Mouse (Mus musculus): ENCODE data around the gene Gm26558.

Gm26558 gene

DNA sequence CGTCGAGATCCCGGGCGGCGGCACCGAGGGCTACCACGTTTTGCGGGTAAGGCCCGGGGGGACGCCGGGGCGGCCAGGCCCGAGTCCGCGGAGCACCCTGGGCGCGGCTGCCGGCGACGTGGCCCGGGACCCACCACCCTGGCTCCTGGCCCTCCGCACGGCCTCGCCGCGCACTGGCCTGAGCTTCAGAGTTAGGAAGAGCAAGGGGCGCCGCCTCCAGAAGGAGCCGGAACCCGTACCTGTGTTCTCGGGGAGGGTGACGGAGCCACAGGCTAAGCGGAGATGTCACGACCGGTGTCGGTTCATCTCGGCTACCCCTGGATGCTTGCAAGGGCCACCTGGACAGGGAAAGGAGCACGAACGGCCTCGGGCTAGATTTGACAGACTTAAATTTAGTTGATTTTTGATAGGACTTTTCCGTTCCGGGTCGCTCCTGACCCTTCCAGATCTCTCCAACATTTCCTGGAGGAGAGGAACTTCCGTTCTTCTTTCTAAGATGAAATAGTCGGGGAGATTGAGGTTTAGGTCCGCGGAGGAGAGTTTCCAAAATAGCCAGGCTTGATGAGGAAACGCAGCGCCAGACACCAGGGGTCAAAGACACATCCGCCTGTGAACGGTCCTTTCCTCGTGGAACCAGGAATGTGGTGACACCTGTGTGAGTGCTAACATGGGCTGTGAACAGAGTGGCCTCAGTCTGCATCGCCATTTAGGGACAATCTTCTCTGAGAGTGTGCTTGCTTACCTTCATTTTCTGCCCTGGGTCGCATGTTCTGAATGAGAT lies at the start of gene Gm26558:
TSS of gene Gm26558 (minus strand) at position 394 of the 781 bp plus-strand sequence.
- DNase-seq (ENCODE audit: low read depth, low spot score) = peak; percentile 35

DNA sequence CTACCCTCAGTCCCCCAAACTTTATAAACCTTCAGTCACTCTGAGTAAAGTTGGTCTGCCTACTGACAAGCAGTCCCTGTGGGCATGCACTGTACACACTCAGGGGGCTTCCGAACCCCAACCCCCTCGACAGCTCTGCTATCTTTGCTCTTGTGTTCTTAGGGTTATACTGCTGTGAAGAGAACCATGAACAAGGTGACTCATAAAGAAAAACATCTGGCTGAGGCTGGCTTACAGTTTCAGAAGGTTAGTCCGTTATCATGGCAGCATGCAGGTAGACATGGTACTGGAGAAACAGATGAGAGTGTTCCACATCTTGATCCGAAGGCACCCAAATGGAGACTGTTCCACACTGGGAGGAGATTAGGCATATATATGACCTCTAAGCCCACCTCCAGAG lies 49.0 kb upstream of the Gm26558 start:
- DNase-seq (ENCODE audit: low read depth, low spot score) = no peak

- no peak for DNase-seq (ENCODE audit: low read depth, low spot score)
These were observed 48.3 kb upstream of the Gm26558 start for GRCm38 (mm10) chr2:70710236-70710635.

GRCm38 (mm10) chr2:70708986-70709730 lies 47.2 kb upstream of the Gm26558 start:
- DNase-seq (ENCODE audit: low read depth, low spot score) = peak; percentile 57

DNA sequence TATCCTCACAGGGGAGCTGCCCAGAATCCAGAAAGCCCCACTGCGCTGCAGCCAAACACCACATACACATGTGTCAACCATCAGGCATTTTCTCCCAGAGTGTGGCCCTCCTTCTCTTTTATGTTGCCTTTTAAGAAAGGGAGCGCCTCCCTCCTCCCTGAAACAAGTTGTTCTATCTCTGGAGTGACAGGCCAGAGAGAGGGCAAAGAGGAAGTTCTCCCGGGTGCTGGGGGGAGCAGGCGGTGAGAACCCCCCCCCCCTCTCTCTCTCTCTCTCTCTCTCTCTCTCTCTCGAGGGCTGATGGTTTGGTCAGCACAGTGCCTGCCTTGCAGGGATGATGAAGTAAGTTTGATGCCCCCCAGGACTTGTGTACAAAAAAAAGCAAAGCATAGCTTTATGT lies 40.5 kb upstream of the Gm26558 start:
- DNase-seq (ENCODE audit: low read depth, low spot score) = no peak

DNA sequence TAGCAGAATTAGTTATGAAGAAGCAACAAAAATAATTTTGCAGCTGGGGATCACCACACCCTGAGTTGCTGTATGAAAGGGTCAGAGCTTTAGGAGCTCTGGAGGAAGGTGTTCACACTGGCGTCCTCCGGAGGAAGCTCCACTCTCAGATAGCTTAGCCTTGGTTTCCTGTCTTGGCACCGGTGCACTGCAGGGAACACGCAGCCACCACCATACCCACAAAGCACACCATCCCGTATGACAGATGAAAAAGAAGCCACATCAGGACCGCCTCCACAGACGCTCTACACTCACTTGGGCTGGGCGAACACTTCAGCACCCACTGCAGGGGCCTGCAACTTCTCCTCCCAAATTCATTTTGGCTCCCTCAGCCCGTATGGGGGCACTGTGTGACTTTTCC lies 39.7 kb upstream of the Gm26558 start:
- DNase-seq (ENCODE audit: low read depth, low spot score) = no peak

GRCm38 (mm10) chr2:70700851-70701250 lies 38.9 kb upstream of the Gm26558 start:
- no peak for DNase-seq (ENCODE audit: low read depth, low spot score)

DNA sequence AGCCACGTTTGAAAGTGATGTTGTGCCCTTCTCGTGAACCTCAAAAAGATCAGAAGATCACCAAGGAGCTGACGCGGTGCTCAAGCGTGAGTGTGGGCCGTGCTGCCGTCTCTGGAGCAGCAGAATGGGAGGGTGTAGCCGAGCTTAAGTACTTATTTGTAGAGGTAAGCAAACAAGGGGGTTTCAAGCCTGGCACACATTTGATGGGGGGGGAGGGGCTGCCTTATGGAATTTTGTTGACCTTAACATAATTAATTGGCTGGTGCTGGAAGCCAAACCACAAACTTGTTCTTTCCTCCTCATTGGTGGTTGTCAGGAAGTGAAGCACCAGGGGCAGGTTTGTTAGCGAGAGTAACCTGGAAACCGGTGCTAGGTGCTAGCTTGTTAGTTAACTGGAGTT lies 33.8 kb upstream of the Gm26558 start:
- DNase-seq (ENCODE audit: low read depth, low spot score) = no peak

DNA sequence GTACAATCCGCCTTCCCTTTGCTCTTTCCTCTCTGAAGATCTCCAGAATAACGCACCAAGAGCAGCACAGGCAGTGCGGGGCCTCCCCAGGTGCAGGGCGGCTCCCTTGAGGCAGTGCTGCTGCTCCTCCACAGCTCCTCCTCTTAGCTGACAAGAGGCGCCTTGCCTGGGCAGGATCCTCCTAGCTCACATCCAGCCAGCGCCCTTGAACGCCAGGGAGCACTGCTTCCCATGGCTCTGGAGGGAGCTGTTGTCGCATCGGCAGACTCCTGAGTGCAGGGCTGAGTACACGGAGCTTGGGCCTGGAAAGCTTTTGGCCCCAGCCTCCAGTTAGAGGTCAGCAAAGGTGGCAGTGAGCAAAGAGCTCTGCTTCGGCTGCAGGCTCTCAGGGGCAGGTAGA lies 28.3 kb upstream of the Gm26558 start:
- DNase-seq (ENCODE audit: low read depth, low spot score) = peak; percentile 90

DNA sequence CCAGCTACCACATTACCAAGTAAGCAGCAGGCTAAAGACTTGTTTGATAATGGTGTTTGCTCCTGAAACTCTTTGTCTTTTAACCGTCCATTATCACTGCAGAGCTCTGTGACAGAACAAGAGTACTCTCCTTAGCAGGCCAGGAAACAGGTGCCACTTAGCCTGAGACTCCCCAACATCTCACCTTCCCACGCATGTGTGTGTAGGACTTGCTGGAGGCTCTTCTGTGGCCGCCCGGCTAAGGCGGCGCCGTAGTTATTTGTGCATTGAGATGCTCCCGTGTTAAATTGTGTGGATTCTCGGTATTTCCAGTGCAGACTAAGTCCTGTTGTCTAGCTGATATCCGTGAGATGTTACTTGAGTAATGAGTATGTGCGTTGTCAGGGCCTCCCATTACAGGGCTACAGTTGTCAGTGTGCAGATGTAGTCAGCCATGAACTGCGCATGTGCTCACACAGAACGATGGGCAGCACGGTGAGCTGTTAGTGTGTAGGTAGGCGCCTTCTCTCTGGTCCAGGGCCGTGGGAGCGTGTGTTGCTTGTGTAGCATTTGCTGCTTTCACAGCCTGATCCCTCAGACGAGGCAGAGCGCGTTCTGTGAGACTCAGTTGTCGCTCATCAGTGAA lies 26.7 kb upstream of the Gm26558 start:
- no peak for DNase-seq (ENCODE audit: low read depth, low spot score)

- DNase-seq (ENCODE audit: low read depth, low spot score) = no peak
These were observed 20.4 kb upstream of the Gm26558 start for GRCm38 (mm10) chr2:70682324-70682723.

DNA sequence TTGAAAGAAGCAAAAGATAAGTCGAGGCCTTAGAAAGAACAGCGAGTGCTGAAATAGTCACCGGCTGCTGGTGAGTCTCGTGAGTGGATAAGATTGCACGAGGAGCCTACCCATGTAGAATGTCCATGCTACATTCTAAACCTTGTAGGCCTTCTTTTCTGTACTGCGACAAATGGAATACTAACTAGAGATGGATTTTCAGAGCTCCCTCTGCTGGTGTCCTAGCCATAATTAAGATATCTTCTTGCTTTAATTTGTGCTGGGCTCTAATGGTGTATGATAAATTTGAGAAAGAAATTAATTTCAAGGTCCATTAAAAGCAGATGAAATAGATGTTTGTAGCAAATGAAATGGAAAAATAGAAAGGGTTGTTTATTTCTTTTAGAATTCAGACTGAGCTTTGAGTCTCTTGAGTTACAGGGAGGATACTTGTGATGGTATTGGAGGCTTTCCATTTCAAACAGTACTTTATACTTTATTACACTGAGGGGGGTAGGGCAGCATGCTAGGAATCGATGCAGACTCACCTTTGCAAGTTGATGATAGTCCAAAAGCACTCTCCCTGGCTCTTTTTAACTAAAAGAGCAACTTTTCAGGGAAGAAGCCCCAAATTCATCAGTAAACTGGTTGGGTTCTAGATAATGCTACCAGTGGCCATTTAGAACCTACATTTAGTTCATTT lies 11.7 kb upstream of the Gm26558 start:
- no peak for DNase-seq (ENCODE audit: low read depth, low spot score)

DNA sequence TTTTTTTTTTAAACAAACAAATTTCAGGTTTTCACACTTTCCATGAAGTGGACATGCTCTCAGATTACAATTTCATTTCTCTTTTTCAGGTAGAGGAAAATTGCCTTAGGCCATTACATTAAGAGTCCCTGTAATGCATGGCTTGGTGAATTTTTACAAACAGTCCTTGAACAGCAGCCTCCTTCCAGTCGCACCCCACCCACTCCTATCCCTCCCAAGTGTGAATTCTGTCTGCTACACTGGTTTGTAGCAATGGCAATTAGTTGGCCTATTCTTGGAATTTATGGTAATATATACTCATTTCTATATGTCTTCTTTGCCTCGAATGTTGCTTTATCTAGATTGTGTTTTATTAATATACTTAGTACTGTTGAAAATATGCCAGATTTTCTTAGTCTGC lies 10.6 kb upstream of the Gm26558 start:
- no peak for DNase-seq (ENCODE audit: low read depth, low spot score)

- no peak for DNase-seq (ENCODE audit: low read depth, low spot score)
These were observed 8.0 kb upstream of the Gm26558 start for GRCm38 (mm10) chr2:70669896-70670295.

DNA sequence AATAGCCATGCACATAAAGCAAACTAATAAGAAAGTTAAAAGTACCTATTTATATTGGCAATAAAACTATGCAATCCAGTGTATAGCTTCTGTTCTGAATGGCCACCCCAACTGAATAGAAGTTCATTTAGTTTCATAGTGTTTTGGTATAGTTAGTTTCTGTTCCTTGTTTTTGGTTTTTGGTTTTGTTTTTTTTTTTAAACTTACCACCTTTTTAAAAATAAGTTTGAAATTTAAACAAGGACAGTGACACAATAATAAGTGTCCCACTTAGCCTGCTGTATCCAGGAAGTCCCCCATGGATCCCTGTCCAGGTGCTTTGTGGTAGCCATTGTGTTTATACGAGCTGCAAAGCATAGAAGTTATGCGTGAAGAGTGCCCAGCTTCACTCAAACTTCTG lies 7.3 kb upstream of the Gm26558 start:
- DNase-seq (ENCODE audit: low read depth, low spot score) = no peak

GRCm38 (mm10) chr2:70667016-70667415 lies 5.1 kb upstream of the Gm26558 start:
- no peak for DNase-seq (ENCODE audit: low read depth, low spot score)

- DNase-seq (ENCODE audit: low read depth, low spot score) = peak; percentile 39
These were observed 1.9 kb upstream of the Gm26558 start for GRCm38 (mm10) chr2:70663764-70664163.

GRCm38 (mm10) chr2:70660887-70661714 lies 807 bp downstream of the Gm26558 start, which contains the start of gene Gorasp2:
Gorasp2 (plus strand) TSS chr2:70661576.
- DNase-seq (ENCODE audit: low read depth, low spot score) = peak; percentile 98

DNA sequence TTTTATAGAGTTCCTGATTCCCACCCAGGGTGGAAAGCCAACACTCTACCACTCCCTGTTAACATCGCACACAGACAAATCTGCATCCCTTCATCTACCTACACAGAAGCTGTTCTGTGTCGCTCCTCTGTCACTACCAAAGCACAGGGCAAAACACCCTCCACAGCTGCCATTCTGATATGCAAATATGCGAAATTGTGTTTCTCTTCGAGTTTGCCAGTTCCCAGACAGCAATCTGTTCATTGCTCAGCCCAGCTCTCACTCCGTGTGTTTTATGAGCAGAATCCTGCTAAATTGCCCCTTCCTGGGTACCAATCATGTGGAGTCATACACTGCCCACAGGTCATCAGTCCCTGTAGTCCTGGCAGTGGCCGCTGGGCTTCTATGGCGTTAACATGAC lies 4.8 kb downstream of the Gm26558 start:
- DNase-seq (ENCODE audit: low read depth, low spot score) = no peak

- no peak for DNase-seq (ENCODE audit: low read depth, low spot score)
These were observed 10.1 kb downstream of the Gm26558 start for GRCm38 (mm10) chr2:70651820-70652219.

DNA sequence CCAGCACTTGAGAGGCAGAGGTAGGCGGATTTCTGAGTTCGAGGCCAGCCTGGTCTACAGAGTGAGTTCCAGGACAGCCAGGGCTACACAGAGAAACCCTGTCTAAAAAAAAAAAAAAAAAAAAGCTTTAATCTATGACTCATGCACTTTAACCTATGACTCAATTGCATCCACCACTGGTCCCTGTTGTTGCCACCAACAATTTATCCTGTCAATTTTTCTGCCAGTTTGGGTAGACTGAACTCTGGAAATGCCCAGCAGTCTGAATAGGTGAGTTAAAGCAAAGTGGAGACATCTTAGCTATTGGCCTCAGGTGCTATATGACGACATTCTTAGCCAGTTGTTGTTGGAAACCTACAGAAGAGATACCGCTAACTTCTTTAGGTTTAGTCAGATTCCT lies 12.4 kb downstream of the Gm26558 start:
- DNase-seq (ENCODE audit: low read depth, low spot score) = no peak

Measured in ZHBTc4 (cell line).